Mouse (Mus musculus): ENCODE data around the gene Wdr43. TPM values are rescaled to one million over a fixed set of nuclear protein-coding genes. Genes with fewer than 3 reads are reported as not detected.

The Wdr43 gene
- polyA plus RNA-seq (2017; shearing (Covaris generic)) = 140 TPM

DNA sequence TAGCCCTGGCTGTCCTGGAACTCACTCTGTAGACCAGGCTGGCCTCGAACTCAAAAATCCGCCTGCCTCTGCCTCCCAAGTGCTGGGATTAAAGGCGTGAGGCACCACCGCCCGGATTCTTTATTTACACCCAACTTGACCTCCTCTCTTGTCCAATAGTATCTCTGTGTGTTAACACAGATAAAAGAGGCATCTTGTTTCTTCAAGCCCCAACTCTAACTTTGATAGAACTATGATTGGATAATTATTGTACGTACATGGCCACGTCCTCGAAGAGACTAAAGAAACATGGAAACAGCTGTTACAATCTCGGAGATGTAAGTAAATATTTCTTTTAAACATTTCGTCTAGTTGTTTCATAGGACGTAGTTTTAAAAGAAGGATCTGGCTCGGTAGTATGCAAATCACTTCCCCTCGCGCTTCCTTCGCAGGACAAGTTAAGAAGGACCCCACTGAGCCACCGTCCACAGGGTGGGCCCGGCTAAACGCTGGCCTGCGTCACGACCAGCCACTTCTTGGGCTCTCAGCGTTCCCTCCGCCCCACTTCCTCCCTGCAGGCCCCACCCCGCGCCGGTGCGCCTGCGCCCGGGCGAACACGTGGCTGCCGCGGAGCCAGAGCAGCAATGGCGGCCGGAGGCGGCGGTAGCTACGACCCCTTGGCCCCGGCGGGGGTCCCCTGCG, at the start of gene Wdr43:
TSS of gene Wdr43 (plus strand) at position 258 of the 681 bp plus-strand sequence.

DNA sequence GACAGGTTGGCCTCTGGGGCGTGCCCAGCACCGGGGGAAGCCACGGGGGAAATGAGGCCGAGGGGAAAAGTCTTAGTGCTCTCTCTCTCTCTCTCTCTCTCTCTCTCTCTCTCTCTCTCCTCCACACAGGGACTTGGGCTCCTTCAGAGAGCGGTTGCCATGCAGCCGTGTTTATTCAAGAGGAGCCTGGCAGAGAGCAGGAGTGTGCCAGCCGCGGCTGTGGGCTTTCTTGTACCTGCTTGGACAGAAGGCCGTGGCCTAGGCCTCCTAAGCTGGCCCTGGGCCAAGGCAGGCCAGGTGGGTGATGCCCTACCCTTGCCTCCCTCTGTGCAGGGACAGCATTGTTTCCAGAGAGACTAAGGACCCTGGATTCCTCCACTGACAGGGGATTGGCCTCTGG, 57.4 kb downstream of the Wdr43 start, which contains the start of gene Togaram2:
TSS of gene Togaram2 (plus strand) at position 170 of the 400 bp plus-strand sequence.

Other genes with a start within 250 kb of the Wdr43 start
- gene Gm4707, start 156.0 kb upstream of the Wdr43 start, polyA plus RNA-seq (2017; shearing (Covaris generic)) = 2.9 TPM
- gene Smchd1, start 140.6 kb upstream of the Wdr43 start, polyA plus RNA-seq (2017; shearing (Covaris generic)) = 91.4 TPM
- gene Ndc80, start 89.0 kb upstream of the Wdr43 start, polyA plus RNA-seq (2017; shearing (Covaris generic)) = 12.2 TPM
- 0.35 TPM for gene Spdya, start 63.8 kb upstream of the Wdr43 start, polyA plus RNA-seq (2017; shearing (Covaris generic))
- gene Togaram2, start 57.4 kb downstream of the Wdr43 start, polyA plus RNA-seq (2017; shearing (Covaris generic)) = not detected
- gene Pcare, start 137.0 kb downstream of the Wdr43 start, polyA plus RNA-seq (2017; shearing (Covaris generic)) = not detected
- not detected for gene Clip4, start 152.6 kb downstream of the Wdr43 start, polyA plus RNA-seq (2017; shearing (Covaris generic))

Measured in inflammation-experienced regulatory T-cells, adult 16 weeks (primary cell).